Mouse (Mus musculus): Measurements from ENCODE around the gene Phkb.
A peak's percentile ranks its signal among the peaks of the same experiment; 100 is the strongest.

Gene Phkb

GRCm38 (mm10) chr8:85958391-85958790 lies 117.6 kb downstream of the Phkb start:
- DNase-seq = no peak

- DNase-seq = no peak
Observed at GRCm38 (mm10) chr8:85959880-85960279, 119.1 kb downstream of the Phkb start.

DNA sequence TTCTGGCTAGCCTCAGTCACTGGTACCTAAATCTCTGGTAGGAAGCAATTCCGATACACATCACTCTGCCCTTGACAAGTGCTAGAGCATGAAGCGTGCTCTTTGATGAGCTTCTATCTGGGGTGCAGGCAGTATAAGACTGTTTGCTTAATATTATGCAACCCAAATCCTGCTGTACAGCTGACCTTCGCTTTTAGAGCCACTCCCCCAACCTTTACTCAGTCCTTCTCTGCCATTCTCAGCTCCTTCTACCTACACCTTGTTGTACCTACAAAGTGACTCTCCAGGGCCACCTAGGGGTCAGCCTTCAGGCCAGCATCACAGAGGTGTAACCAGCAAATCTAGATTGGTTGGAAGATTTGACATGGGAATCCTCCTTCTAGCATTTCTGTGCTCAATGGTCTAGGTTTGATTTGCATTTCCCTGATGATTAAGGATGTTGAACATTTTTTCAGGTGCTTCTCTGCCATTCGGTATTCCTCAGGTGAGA lies 136.9 kb downstream of the Phkb start:
- DNase-seq = peak; percentile 8

DNA sequence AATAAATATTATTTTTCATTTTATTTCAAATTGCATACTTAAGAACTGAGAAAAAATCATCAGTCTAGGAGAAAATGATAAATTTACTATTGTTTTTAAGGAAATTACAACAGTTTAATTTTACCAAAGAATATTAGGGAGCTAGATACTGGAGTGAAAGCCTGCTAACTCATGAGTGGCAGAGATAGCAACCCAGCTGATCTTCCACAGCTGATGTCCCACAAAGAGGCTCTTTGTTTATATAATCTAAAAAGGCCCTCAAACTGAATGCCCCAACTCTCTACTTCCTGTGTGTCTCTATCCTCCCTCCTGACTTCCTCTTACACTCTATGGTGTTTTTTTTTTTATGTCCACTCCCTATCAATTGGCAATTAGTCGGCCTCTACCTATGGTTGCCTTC lies 152.2 kb downstream of the Phkb start:
- DNase-seq = no peak

- no peak for DNase-seq
Observed at GRCm38 (mm10) chr8:85993661-85994060, 152.9 kb downstream of the Phkb start.

DNA sequence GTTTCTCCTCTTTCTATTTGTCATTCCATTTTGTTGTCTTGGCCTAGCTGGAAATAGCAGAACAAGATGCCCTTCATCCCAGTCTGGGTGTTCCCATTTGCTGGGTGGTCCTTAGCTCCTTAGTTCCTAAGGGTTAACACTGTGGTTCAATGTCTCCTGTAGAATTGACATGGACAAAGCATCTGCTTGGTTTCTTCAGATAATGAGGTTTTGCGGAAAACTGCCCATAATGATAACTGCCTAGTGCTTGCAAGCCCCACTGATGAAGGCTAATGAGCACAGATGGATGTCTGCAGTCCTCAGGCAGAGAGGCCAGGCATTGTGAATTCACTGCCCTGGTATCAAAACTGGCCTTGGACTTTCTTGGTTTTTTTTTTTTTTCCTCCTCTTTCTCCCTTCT lies 155.2 kb downstream of the Phkb start:
- no peak for DNase-seq

GRCm38 (mm10) chr8:86006485-86006884 lies 165.7 kb downstream of the Phkb start:
- no peak for DNase-seq

- DNase-seq = no peak
Observed at GRCm38 (mm10) chr8:86016806-86017205, 176.0 kb downstream of the Phkb start.

- no peak for DNase-seq
Observed at GRCm38 (mm10) chr8:86028646-86029312, 188.0 kb downstream of the Phkb start.

- no peak for DNase-seq
Observed at GRCm38 (mm10) chr8:86029451-86029850, 188.7 kb downstream of the Phkb start.

GRCm38 (mm10) chr8:86034662-86035365 lies 194.1 kb downstream of the Phkb start:
- DNase-seq = no peak

DNA sequence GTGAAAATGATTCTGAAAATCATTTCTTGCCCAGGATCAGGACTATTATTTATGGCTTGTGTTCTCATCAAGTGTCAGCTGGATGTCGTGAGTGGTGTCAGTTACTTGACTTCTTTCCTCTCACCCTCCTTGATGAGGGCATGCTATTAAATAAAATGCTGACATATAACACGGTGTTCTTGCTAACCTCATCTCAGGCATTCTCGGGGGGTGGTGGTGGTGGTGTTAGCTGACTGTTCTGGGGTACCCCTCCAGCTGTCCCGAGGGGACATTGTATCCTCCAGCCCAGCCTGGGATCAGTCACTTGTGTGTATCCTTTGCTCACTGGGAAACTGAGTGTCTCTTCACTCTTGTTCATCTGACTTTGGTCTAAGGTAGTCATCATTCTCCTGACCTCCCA lies 194.6 kb downstream of the Phkb start:
- DNase-seq = no peak

DNA sequence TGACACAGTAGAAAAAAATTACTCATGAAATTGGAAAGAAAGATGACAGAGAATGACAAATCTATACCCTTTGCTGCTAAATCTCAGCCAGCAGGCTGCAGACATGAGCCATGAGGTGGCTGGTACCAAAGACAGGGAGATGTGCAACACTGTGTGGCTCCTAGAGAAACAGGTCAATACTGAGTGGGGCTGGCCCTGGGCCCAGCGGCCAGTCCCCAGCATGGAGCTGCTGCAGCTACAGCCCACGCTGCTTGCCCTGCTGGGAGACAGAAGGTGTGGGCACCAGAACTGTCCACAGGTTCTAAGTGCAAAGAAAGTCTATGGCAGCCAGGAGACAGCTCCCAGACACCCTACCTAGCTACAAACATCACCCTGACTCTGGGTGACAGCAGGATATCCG lies 197.7 kb downstream of the Phkb start:
- DNase-seq = no peak

DNA sequence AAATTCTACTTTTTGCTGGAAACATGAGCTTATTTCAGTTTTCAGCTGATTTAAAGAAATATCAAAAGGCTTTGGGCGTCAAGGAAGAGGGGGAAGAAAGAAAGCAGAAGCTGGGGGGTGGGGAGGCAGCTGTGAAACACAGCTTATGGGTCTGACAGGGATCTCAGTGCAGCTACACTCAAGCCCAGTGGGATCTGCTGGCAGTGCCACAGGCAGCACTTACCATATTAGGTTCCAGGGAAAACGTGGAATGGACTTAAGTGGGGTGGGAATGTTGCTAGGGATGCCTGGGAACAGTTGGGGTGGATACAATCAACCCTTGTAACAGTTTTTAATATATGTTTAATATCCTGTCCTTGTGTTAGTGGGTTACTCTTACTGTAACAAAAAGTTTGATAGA lies 201.3 kb downstream of the Phkb start:
- DNase-seq = no peak

DNA sequence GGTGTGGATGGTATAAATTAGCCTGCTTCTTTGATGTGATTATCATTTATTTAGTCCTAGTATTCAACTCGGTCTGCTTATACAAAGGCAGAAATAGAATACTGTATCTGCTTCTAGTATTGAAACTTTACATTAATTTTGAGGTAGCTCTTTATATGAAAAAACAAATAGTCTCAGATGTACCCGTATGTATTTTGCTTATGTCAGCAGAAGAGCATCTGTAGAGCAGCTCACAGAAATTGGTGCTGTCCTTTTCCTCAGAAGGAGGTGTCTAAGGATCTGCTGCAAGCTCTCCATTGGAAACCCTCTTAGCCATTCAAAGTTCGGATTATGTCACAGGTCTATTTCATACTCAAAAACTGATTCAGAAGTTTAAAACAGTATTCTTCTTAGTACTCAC lies 210.1 kb downstream of the Phkb start:
- DNase-seq = no peak

DNA sequence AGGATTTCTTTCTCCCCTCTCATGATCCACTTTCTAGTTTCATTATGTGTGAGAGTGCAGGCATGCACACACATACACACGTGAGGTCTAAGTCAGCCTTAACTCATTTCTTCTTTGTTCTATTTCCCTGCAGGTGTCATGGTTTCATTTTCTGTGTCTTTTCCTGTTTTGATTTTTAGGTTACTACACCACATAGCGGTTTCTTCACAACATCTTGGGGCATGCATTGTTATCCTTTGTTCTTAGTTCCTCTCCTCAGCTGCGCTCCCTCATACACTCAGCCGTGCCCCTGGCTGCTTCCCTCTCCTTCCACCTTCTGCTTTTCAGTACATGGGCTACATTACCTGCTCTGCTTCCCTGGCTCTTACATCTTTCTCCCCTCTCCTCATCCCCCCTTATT lies 211.2 kb downstream of the Phkb start:
- no peak for DNase-seq

- no peak for DNase-seq
Observed at GRCm38 (mm10) chr8:86058618-86059017, 217.9 kb downstream of the Phkb start.

GRCm38 (mm10) chr8:86059130-86059529 lies 218.4 kb downstream of the Phkb start:
- no peak for DNase-seq

GRCm38 (mm10) chr8:86063411-86063810 lies 222.7 kb downstream of the Phkb start:
- no peak for DNase-seq

DNA sequence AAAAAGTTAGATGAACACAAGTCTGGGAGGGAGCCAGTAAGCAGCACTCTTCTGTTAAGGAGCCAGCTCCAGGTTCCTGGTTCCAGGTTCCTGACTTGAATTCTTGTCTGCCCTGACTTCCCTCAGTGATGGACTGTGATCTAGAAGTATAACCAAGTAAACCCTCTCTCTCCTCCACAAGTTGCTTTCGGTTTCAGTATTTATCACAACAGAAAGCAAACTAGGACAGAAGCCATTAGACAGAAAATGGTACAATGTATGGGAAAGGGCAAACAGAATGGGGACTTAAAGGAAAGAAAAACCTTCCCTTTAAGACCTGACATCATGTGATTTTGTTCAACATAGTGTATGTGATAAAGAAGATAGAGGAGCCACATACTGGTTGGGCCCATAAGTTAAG lies 238.7 kb downstream of the Phkb start:
- no peak for DNase-seq

GRCm38 (mm10) chr8:86083346-86083745 lies 242.6 kb downstream of the Phkb start:
- DNase-seq = peak; percentile 47

DNA sequence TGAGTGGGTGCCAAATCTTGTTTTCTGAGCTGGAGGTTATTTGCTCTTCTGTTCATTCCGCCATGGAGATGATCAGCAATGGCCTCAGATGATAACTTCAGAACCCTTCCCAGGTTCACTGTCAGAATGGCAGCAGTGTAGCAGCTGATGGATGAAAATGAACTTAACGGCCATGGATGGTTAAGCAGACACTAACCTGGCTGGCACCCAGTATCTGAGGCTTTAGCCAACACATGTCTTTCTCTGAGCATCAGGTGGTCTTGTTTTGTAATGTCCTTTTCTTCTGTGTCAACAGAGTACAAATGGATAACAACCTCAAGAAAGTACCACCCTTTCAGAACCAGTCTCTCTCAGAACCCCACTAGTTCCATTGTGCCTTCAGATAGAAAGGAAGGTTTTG lies 246.0 kb downstream of the Phkb start:
- no peak for DNase-seq

DNA sequence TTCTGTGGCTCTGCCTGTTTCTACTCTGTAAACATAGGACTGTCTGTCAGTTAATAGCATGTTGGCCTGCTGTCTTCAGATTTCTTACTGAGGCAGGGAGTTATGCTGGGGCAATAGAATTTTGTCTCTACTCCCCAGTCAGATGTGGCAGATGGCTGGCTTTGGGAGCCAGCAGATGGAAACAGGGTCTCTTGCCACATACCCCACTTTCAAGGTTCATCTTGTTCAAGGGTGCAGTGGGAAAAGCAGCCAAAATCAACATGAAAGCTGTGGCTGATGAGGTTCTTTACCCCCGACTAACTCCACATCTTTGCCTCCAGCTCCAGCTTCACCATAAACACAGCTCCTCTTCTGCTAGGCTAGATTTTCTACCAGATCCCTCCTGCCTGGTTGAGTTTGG lies 246.7 kb downstream of the Phkb start:
- DNase-seq = no peak

- DNase-seq = no peak
Observed at GRCm38 (mm10) chr8:86090666-86091065, 249.9 kb downstream of the Phkb start.
